Mouse (Mus musculus) megakaryocyte, adult 5-6 weeks (primary cell): Measurements from ENCODE around the gene Cnfn. TPM values are rescaled to one million over a fixed set of nuclear protein-coding genes. Genes with fewer than 3 reads are reported as not detected.

Experiments used
- ATAC-seq: 2 replicates; pipeline ENCODE4 v1.8.0; 2016; ENCODE audit warnings: mild to moderate bottlenecking, inconsistent platforms; ENCODE audit not compliant: poor library complexity, severe bottlenecking
- total RNA-seq, 2 experiments: library from RNA; stranded (forward) in 1 of 2; stranded (reverse) in 1 of 2; fragments of 153-499, 151-499 nt in 1 of 2; fragments of 221-1000, 200-1000 nt in 1 of 2; gene quantifications; 2 replicates each; pipeline versions ENCODE4 v1.2.3 to v1.2.4; 2015 to 2017

Gene Cnfn
- total RNA-seq, 2 experiments from 2014 or later = not detected

GRCm38 (mm10) chr7:25390986-25391385 is 21.5 kb upstream of the Cnfn start:
- ATAC-seq = no peak

GRCm38 (mm10) chr7:25390054-25390770 is 20.7 kb upstream of the Cnfn start:
- ATAC-seq = no peak

- ATAC-seq = no peak
These were observed 19.4 kb upstream of the Cnfn start for GRCm38 (mm10) chr7:25388916-25389315.

- ATAC-seq = no peak
These were observed 18.4 kb upstream of the Cnfn start for GRCm38 (mm10) chr7:25387811-25388440.

GRCm38 (mm10) chr7:25385850-25386555 is 16.5 kb upstream of the Cnfn start:
- peak; percentile 89 for ATAC-seq

- no peak for ATAC-seq
These were observed 15.7 kb upstream of the Cnfn start for GRCm38 (mm10) chr7:25385259-25385658.

- peak; percentile 70 for ATAC-seq
These were observed 15.3 kb upstream of the Cnfn start for GRCm38 (mm10) chr7:25384818-25385217.

GRCm38 (mm10) chr7:25384318-25384717 is 14.8 kb upstream of the Cnfn start:
- ATAC-seq = no peak

GRCm38 (mm10) chr7:25383891-25384290 is 14.4 kb upstream of the Cnfn start:
- no peak for ATAC-seq

- no peak for ATAC-seq
These were observed 13.9 kb upstream of the Cnfn start for GRCm38 (mm10) chr7:25383385-25383784.

GRCm38 (mm10) chr7:25382541-25382940 is 13.0 kb upstream of the Cnfn start:
- ATAC-seq = no peak

GRCm38 (mm10) chr7:25381284-25381680 is 11.8 kb upstream of the Cnfn start:
- ATAC-seq = no peak

GRCm38 (mm10) chr7:25380392-25381283 is 11.1 kb upstream of the Cnfn start:
- ATAC-seq = no peak

- peak; percentile 58 for ATAC-seq
These were observed 10.2 kb upstream of the Cnfn start for GRCm38 (mm10) chr7:25379551-25380351.

- ATAC-seq = no peak
These were observed 8.9 kb upstream of the Cnfn start for GRCm38 (mm10) chr7:25378181-25379100.

GRCm38 (mm10) chr7:25377100-25377700 is 7.7 kb upstream of the Cnfn start:
- ATAC-seq = no peak

GRCm38 (mm10) chr7:25376556-25376955 is 7.0 kb upstream of the Cnfn start:
- no peak for ATAC-seq

- ATAC-seq = peak; percentile 69
These were observed 2.9 kb upstream of the Cnfn start for GRCm38 (mm10) chr7:25372441-25372840.

GRCm38 (mm10) chr7:25368333-25368732 is 1.2 kb downstream of the Cnfn start:
- no peak for ATAC-seq
